Mouse (Mus musculus) G1E (cell line): Measurements from ENCODE around the gene Ccl25.

Experiments
- CTCF ChIP-seq: IDR thresholded peaks from 2 replicates; pipeline ENCODE4 v1.5.1; 2012; ENCODE audit warnings: low read depth, low read length, inconsistent platforms, mixed read lengths
- POLR2AphosphoS5 ChIP-seq: IDR thresholded peaks from 2 replicates; pipeline ENCODE4 v1.6.1; 2012; ENCODE audit warnings: low read depth, low read length, inconsistent platforms; ENCODE audit not compliant: insufficient replicate concordance
- TAL1 ChIP-seq: conservative IDR thresholded peaks from 2 replicates; pipeline ENCODE4 v1.6.1; 2012; ENCODE audit warnings: low read depth, low read length, inconsistent platforms, mixed read lengths

- TF ChIP-seq CTCF: no peak
- TF ChIP-seq TAL1: no peak
- no peak for TF ChIP-seq POLR2AphosphoS5
Measured at GRCm38 (mm10) chr8:4275275-4276110, 49.5 kb upstream of the Ccl25 start, which contains the start of gene Timm44.
